Mouse (Mus musculus): Measurements from ENCODE around the gene Samd4b. TPM values are rescaled to one million over a fixed set of nuclear protein-coding genes. Genes with fewer than 3 reads are reported as not detected.

The Samd4b gene
- polyA plus RNA-seq, 1 experiment from 2014 or later, result 25.2 TPM

GRCm38 (mm10) chr7:28598951-28599350 is 1.0 kb upstream of the Samd4b start:
- no peaks in the 10 kb centered on the region for H3K9me3 ChIP-seq (ENCODE audit: control insufficient read depth, low read length)
- H3K4me2 ChIP-seq (ENCODE audit: low read length), result no peak overlapping the region
- no peak overlapping the region for H3K27ac ChIP-seq (replicated peaks in 1 of 2; ENCODE audit: control insufficient read depth in 1 of 2, insufficient read depth in 1 of 2, low read depth in 2 of 2, low read length in 2 of 2)
- ATAC-seq (ENCODE audit: insufficient number of reproducible peaks, insufficient read depth, low FRiP score, low read depth), result no peak
- peaks cover 7% of the 10 kb centered on the region; the same call in 1 of the 2 replicates for H3K36me3 ChIP-seq (ENCODE audit: control insufficient read depth, insufficient read depth, low read length)
- H3K9ac ChIP-seq (ENCODE audit: low read length), result no peak overlapping the region
- H3K4me1 ChIP-seq (ENCODE audit: control insufficient read depth in 2 of 2, insufficient read depth in 2 of 2, low read length in 2 of 2), result peaks cover 16 to 33% of the 10 kb centered on the region in 2 experiments
- H3K4me3 ChIP-seq (ENCODE audit: control insufficient read depth in 1 of 2, insufficient read depth in 1 of 2, low read depth in 1 of 2, low read length in 2 of 2), result no peak overlapping the region
- 67% methylated on average over 2 of the region's 2 CpGs for WGBS
- H3K27me3 ChIP-seq (ENCODE audit: control insufficient read depth, insufficient read depth, low read length), result no peaks in the 10 kb centered on the region

GRCm38 (mm10) chr7:28597277-28597570 is 720 bp downstream of the Samd4b start:
- H3K27me3 ChIP-seq (ENCODE audit: control insufficient read depth, insufficient read depth, low read length), result no peaks in the 10 kb centered on the region
- H3K4me2 ChIP-seq (ENCODE audit: low read length), result peak overlapping the region; percentile 92
- peak overlapping the region; percentile 63 to 79 for H3K4me3 ChIP-seq (ENCODE audit: control insufficient read depth in 1 of 2, insufficient read depth in 1 of 2, low read depth in 1 of 2, low read length in 2 of 2)
- H3K36me3 ChIP-seq (ENCODE audit: control insufficient read depth, insufficient read depth, low read length), result peaks cover 7% of the 10 kb centered on the region; the same call in 1 of the 2 replicates
- no peaks in the 10 kb centered on the region for H3K9me3 ChIP-seq (ENCODE audit: control insufficient read depth, low read length)
- peak overlapping the region; percentile 83 for H3K9ac ChIP-seq (ENCODE audit: low read length)
- no peak for ATAC-seq (ENCODE audit: insufficient number of reproducible peaks, insufficient read depth, low FRiP score, low read depth)
- H3K27ac ChIP-seq (replicated peaks in 1 of 2; ENCODE audit: control insufficient read depth in 1 of 2, insufficient read depth in 1 of 2, low read depth in 2 of 2, low read length in 2 of 2), result peak overlapping the region in 1 of 2 experiments; percentile 34; a peak in 1 of 4 replicates
- WGBS, result 4% methylated on average over 9 of the region's 9 CpGs
- H3K4me1 ChIP-seq (ENCODE audit: control insufficient read depth in 2 of 2, insufficient read depth in 2 of 2, low read length in 2 of 2), result peaks cover 32 to 50% of the 10 kb centered on the region in 2 experiments

- H3K9ac ChIP-seq (ENCODE audit: low read length), result peak overlapping the region; percentile 83
- H3K9me3 ChIP-seq (ENCODE audit: control insufficient read depth, low read length), result no peaks in the 10 kb centered on the region
- H3K4me2 ChIP-seq (ENCODE audit: low read length), result peak overlapping the region; percentile 92
- peak overlapping the region; percentile 63 to 79 for H3K4me3 ChIP-seq (ENCODE audit: control insufficient read depth in 1 of 2, insufficient read depth in 1 of 2, low read depth in 1 of 2, low read length in 2 of 2)
- peaks cover 7% of the 10 kb centered on the region; the same call in 1 of the 2 replicates for H3K36me3 ChIP-seq (ENCODE audit: control insufficient read depth, insufficient read depth, low read length)
- H3K4me1 ChIP-seq (ENCODE audit: control insufficient read depth in 2 of 2, insufficient read depth in 2 of 2, low read length in 2 of 2), result peaks cover 36 to 56% of the 10 kb centered on the region in 2 experiments
- ATAC-seq (ENCODE audit: insufficient number of reproducible peaks, insufficient read depth, low FRiP score, low read depth), result no peak
- H3K27me3 ChIP-seq (ENCODE audit: control insufficient read depth, insufficient read depth, low read length), result no peaks in the 10 kb centered on the region
- WGBS, result 41% methylated on average over 20 of the region's 20 CpGs
- peak overlapping the region; percentile 13 to 34; a peak in 2 of 4 replicates for H3K27ac ChIP-seq (replicated peaks in 1 of 2; ENCODE audit: control insufficient read depth in 1 of 2, insufficient read depth in 1 of 2, low read depth in 2 of 2, low read length in 2 of 2)
These were observed 1.3 kb downstream of the Samd4b start for GRCm38 (mm10) chr7:28596436-28597276.

GRCm38 (mm10) chr7:28595751-28596435 is 2.1 kb downstream of the Samd4b start:
- Histone ChIP-seq H3K9me3 (ENCODE audit: control insufficient read depth, low read length) (no peaks in the 10 kb centered on the region), H3K27me3 (ENCODE audit: control insufficient read depth, insufficient read depth, low read length) (no peaks in the 10 kb centered on the region), H3K36me3 (ENCODE audit: control insufficient read depth, insufficient read depth, low read length) (peaks cover 7% of the 10 kb centered on the region; the same call in 1 of the 2 replicates), H3K4me3 (ENCODE audit: control insufficient read depth in 1 of 2, insufficient read depth in 1 of 2, low read depth in 1 of 2, low read length in 2 of 2) (no peak overlapping the region), H3K27ac (replicated peaks in 1 of 2; ENCODE audit: control insufficient read depth in 1 of 2, insufficient read depth in 1 of 2, low read depth in 2 of 2, low read length in 2 of 2) (no peak overlapping the region), H3K4me1 (ENCODE audit: control insufficient read depth in 2 of 2, insufficient read depth in 2 of 2, low read length in 2 of 2) (peaks cover 38 to 57% of the 10 kb centered on the region in 2 experiments), H3K4me2 (ENCODE audit: low read length) (peak overlapping the region; percentile 92), H3K9ac (ENCODE audit: low read length) (peak overlapping the region; percentile 48)
- no peak for ATAC-seq (ENCODE audit: insufficient number of reproducible peaks, insufficient read depth, low FRiP score, low read depth)
- 70% methylated on average over 8 of the region's 8 CpGs for WGBS

GRCm38 (mm10) chr7:28593206-28594111 is 4.5 kb downstream of the Samd4b start:
- Histone ChIP-seq H3K4me2 (ENCODE audit: low read length) (no peak overlapping the region), H3K27ac (replicated peaks in 1 of 2; ENCODE audit: control insufficient read depth in 1 of 2, insufficient read depth in 1 of 2, low read depth in 2 of 2, low read length in 2 of 2) (peak overlapping the region in 1 of 2 experiments; percentile 28; a peak in 2 of 4 replicates)
- 48% methylated on average over 14 of the region's 14 CpGs for WGBS

GRCm38 (mm10) chr7:28591862-28592261 is 6.1 kb downstream of the Samd4b start:
- Histone ChIP-seq H3K27ac (replicated peaks in 1 of 2; ENCODE audit: control insufficient read depth in 1 of 2, insufficient read depth in 1 of 2, low read depth in 2 of 2, low read length in 2 of 2) (no peak overlapping the region), H3K4me3 (ENCODE audit: control insufficient read depth in 1 of 2, insufficient read depth in 1 of 2, low read depth in 1 of 2, low read length in 2 of 2) (no peak overlapping the region), H3K27me3 (ENCODE audit: control insufficient read depth, insufficient read depth, low read length) (no peaks in the 10 kb centered on the region), H3K36me3 (ENCODE audit: control insufficient read depth, insufficient read depth, low read length) (peaks cover 7% of the 10 kb centered on the region; the same call in 1 of the 2 replicates), H3K4me1 (ENCODE audit: control insufficient read depth in 2 of 2, insufficient read depth in 2 of 2, low read length in 2 of 2) (peaks cover 53 to 68% of the 10 kb centered on the region in 2 experiments), H3K9me3 (ENCODE audit: control insufficient read depth, low read length) (no peaks in the 10 kb centered on the region), H3K4me2 (ENCODE audit: low read length) (no peak overlapping the region), H3K9ac (ENCODE audit: low read length) (no peak overlapping the region; the same call in 1 of the 2 replicates)
- 46% methylated on average over 1 of the region's 1 CpGs for WGBS
- no peak for ATAC-seq (ENCODE audit: insufficient number of reproducible peaks, insufficient read depth, low FRiP score, low read depth)

More at GRCm38 (mm10) chr7:28593206-28594111, 4.5 kb downstream of the Samd4b start:
- Histone ChIP-seq H3K9me3 (ENCODE audit: control insufficient read depth, low read length) (no peaks in the 10 kb centered on the region), H3K36me3 (ENCODE audit: control insufficient read depth, insufficient read depth, low read length) (peaks cover 7% of the 10 kb centered on the region; the same call in 1 of the 2 replicates), H3K27me3 (ENCODE audit: control insufficient read depth, insufficient read depth, low read length) (no peaks in the 10 kb centered on the region), H3K4me1 (ENCODE audit: control insufficient read depth in 2 of 2, insufficient read depth in 2 of 2, low read length in 2 of 2) (peaks cover 40 to 59% of the 10 kb centered on the region in 2 experiments), H3K9ac (ENCODE audit: low read length) (0 out of 2 replicates have a peak overlapping the region, but pooled peaks have one; percentile 21), H3K4me3 (ENCODE audit: control insufficient read depth in 1 of 2, insufficient read depth in 1 of 2, low read depth in 1 of 2, low read length in 2 of 2) (no peak overlapping the region)
- ATAC-seq (ENCODE audit: insufficient number of reproducible peaks, insufficient read depth, low FRiP score, low read depth), result no peak

- H3K9ac ChIP-seq (ENCODE audit: low read length), result peak overlapping the region; percentile 14; the same call in 1 of the 2 replicates
- H3K36me3 ChIP-seq (ENCODE audit: control insufficient read depth, insufficient read depth, low read length), result no peaks in the 10 kb centered on the region
- no peaks in the 10 kb centered on the region for H3K9me3 ChIP-seq (ENCODE audit: control insufficient read depth, low read length)
- H3K27ac ChIP-seq (replicated peaks in 1 of 2; ENCODE audit: control insufficient read depth in 1 of 2, insufficient read depth in 1 of 2, low read depth in 2 of 2, low read length in 2 of 2), result peak overlapping the region; percentile 79 to 82
- peak; percentile 54 for ATAC-seq (ENCODE audit: insufficient number of reproducible peaks, insufficient read depth, low FRiP score, low read depth)
- 0 out of 2 replicates have a peak overlapping the region, but pooled peaks have one; percentile 6 for H3K4me2 ChIP-seq (ENCODE audit: low read length)
- H3K4me3 ChIP-seq (ENCODE audit: control insufficient read depth in 1 of 2, insufficient read depth in 1 of 2, low read depth in 1 of 2, low read length in 2 of 2), result no peak overlapping the region
- peaks cover 50 to 64% of the 10 kb centered on the region in 2 experiments for H3K4me1 ChIP-seq (ENCODE audit: control insufficient read depth in 2 of 2, insufficient read depth in 2 of 2, low read length in 2 of 2)
- no peaks in the 10 kb centered on the region for H3K27me3 ChIP-seq (ENCODE audit: control insufficient read depth, insufficient read depth, low read length)
These were observed 10.3 kb downstream of the Samd4b start for GRCm38 (mm10) chr7:28587644-28588043.
